Mouse (Mus musculus) limb, embryonic 10.5 days (tissue): Measurements from ENCODE around the gene Olfr1375. TPM values are rescaled to one million over a fixed set of nuclear protein-coding genes. Genes with fewer than 3 reads are reported as not detected.
A peak's percentile ranks its signal among the peaks of the same experiment; 100 is the strongest.

Source experiments
- DNase-seq: peaks from one replicate; pipeline ENCODE4 v3.0.0-alpha.2; 2017; ENCODE audit warnings: low spot score
- H3K27ac ChIP-seq: fragments of 300-500 bp; sonication (generic); 2 replicates; pipeline ENCODE4 v1.5.1; 2016; ENCODE audit warnings: mild to moderate bottlenecking
- H3K27me3 ChIP-seq: fragments of 300-500 bp; sonication (generic); 2 replicates; pipeline ENCODE4 v1.6.1; 2016; ENCODE audit warnings: low read depth, mild to moderate bottlenecking; ENCODE audit not compliant: poor library complexity, severe bottlenecking
- H3K36me3 ChIP-seq: fragments of 300-500 bp; sonication (generic); 2 replicates; pipeline ENCODE4 v1.6.1; 2016; ENCODE audit warnings: mild to moderate bottlenecking, moderate library complexity
- H3K4me1 ChIP-seq: fragments of 300-500 bp; sonication (generic); 2 replicates; pipeline ENCODE4 v1.6.1; 2016
- H3K4me3 ChIP-seq: fragments of 300-500 bp; sonication (generic); 2 replicates; pipeline ENCODE4 v1.5.1; 2016; ENCODE audit warnings: mild to moderate bottlenecking, moderate library complexity
- H3K9me3 ChIP-seq: fragments of 300-500 bp; sonication (generic); replicated peaks from 2 replicates; pipeline ENCODE4 v1.6.1; 2016; ENCODE audit warnings: mild to moderate bottlenecking
- whole genome bisulfite sequencing: fragments of 180-500 bp; shearing (Covaris S2); methylation state at CpG from one replicate; pipeline ENCODE4 v1.1.7; 2016; 5-methylcytosine and 5-hydroxymethylcytosine counted together
- polyA plus RNA-seq: library from polyadenylated mRNA; unstranded; fragments of >200 nt; fragmentation: Nextera tagmentation; extraction: Ambion mirVana; gene quantifications from 2 replicates; pipeline ENCODE4 v1.2.1, GENCODE M21; 2016

The Olfr1375 gene
- polyA plus RNA-seq, 1 experiment from 2014 or later = not detected

GRCm38 (mm10) chr11:51059151-51059571, 11.3 kb downstream of the Olfr1375 start, which contains the start of gene Zfp354a:
TSS of gene Zfp354a (plus strand) at chr11:51059257.
- peak within 1 kb of the TSS; percentile 95 for H3K27ac ChIP-seq
- no peaks in the 10 kb centered on the region for H3K9me3 ChIP-seq
- WGBS = under 1% methylated on average over 32 of the region's 32 CpGs
- no peaks in the 10 kb centered on the region for H3K27me3 ChIP-seq
- peaks cover 26% of the 10 kb centered on the region for H3K36me3 ChIP-seq
- peak; percentile 83 for DNase-seq
- H3K4me1 ChIP-seq = peaks cover 10% of the 10 kb centered on the region
- H3K4me3 ChIP-seq = peak within 1 kb of the TSS; percentile 86

- H3K27ac ChIP-seq = peak overlapping the region; percentile 95
- no peaks in the 10 kb centered on the region for H3K9me3 ChIP-seq
- peaks cover 10% of the 10 kb centered on the region for H3K4me1 ChIP-seq
- H3K4me3 ChIP-seq = peak overlapping the region; percentile 86
- 17% methylated on average over 14 of the region's 14 CpGs for WGBS
- no peaks in the 10 kb centered on the region for H3K27me3 ChIP-seq
- DNase-seq = no peak
- H3K36me3 ChIP-seq = peaks cover 27% of the 10 kb centered on the region
Observed at GRCm38 (mm10) chr11:51059640-51060039, 11.7 kb downstream of the Olfr1375 start.

- H3K36me3 ChIP-seq = peaks cover 40% of the 10 kb centered on the region
- H3K27ac ChIP-seq = no peak overlapping the region
- H3K9me3 ChIP-seq = no peaks in the 10 kb centered on the region
- no peak for DNase-seq
- WGBS = 98% methylated on average over 6 of the region's 6 CpGs
- no peaks in the 10 kb centered on the region for H3K27me3 ChIP-seq
- H3K4me1 ChIP-seq = peaks cover 10% of the 10 kb centered on the region
- no peak overlapping the region for H3K4me3 ChIP-seq
Observed at GRCm38 (mm10) chr11:51060981-51061380, 13.1 kb downstream of the Olfr1375 start.

- H3K27ac ChIP-seq = no peak overlapping the region
- no peak for DNase-seq
- no peaks in the 10 kb centered on the region for H3K9me3 ChIP-seq
- WGBS = 97% methylated on average over 7 of the region's 7 CpGs
- H3K4me3 ChIP-seq = no peak overlapping the region
- peaks cover 10% of the 10 kb centered on the region for H3K4me1 ChIP-seq
- peaks cover 63% of the 10 kb centered on the region for H3K36me3 ChIP-seq
- no peaks in the 10 kb centered on the region for H3K27me3 ChIP-seq
Observed at GRCm38 (mm10) chr11:51063276-51063675, 15.4 kb downstream of the Olfr1375 start.

- H3K36me3 ChIP-seq = peaks cover 69% of the 10 kb centered on the region
- no peaks in the 10 kb centered on the region for H3K27me3 ChIP-seq
- H3K9me3 ChIP-seq = no peaks in the 10 kb centered on the region
- 92% methylated on average over 8 of the region's 8 CpGs for WGBS
- DNase-seq = no peak
- H3K4me3 ChIP-seq = no peak overlapping the region
- H3K4me1 ChIP-seq = peaks cover 10% of the 10 kb centered on the region
- H3K27ac ChIP-seq = no peak overlapping the region
Observed at GRCm38 (mm10) chr11:51063841-51064240, 15.9 kb downstream of the Olfr1375 start.

- Histone ChIP-seq H3K27ac (no peak overlapping the region), H3K27me3 (no peaks in the 10 kb centered on the region), H3K4me1 (no peaks in the 10 kb centered on the region), H3K9me3 (no peaks in the 10 kb centered on the region), H3K36me3 (no peaks in the 10 kb centered on the region), H3K4me3 (no peak overlapping the region)
- no peak for DNase-seq
- 55% methylated on average over 7 of the region's 7 CpGs for WGBS
Observed at GRCm38 (mm10) chr11:51084527-51084926, 36.6 kb downstream of the Olfr1375 start.

GRCm38 (mm10) chr11:51085269-51085668, 37.4 kb downstream of the Olfr1375 start:
- Histone ChIP-seq H3K4me3 (no peak overlapping the region), H3K27ac (no peak overlapping the region), H3K4me1 (no peaks in the 10 kb centered on the region), H3K9me3 (no peaks in the 10 kb centered on the region), H3K36me3 (no peaks in the 10 kb centered on the region), H3K27me3 (no peaks in the 10 kb centered on the region)
- 73% methylated on average over 13 of the region's 13 CpGs for WGBS
- no peak for DNase-seq

Other genes with a start within 250 kb of the Olfr1375 start
- 30.5 and 39.5 TPM in 2 replicates for gene Zfp354c, start 220.4 kb upstream of the Olfr1375 start, polyA plus RNA-seq
- 0.63 TPM in 2 replicates for gene Zfp879, start 206.6 kb upstream of the Olfr1375 start, polyA plus RNA-seq
- not detected in 2 replicates for gene Grm6, start 197.4 kb upstream of the Olfr1375 start, polyA plus RNA-seq
- gene Zfp454, start 160.5 kb upstream of the Olfr1375 start, polyA plus RNA-seq = 13.2 and 14.0 TPM in 2 replicates
- 19.7 and 21.0 TPM in 2 replicates for gene Zfp2, start 131.9 kb upstream of the Olfr1375 start, polyA plus RNA-seq
- gene Zfp354b, start 116.5 kb upstream of the Olfr1375 start, polyA plus RNA-seq = 0.75 and 0.96 TPM in 2 replicates
- not detected in 2 replicates for gene 4933414I15Rik, start 104.3 kb upstream of the Olfr1375 start, polyA plus RNA-seq
- not detected in 2 replicates for gene Prop1, start 94.3 kb upstream of the Olfr1375 start, polyA plus RNA-seq
- gene Olfr1378, start 81.6 kb upstream of the Olfr1375 start, polyA plus RNA-seq = not detected in 2 replicates
- gene Olfr1377, start 66.1 kb upstream of the Olfr1375 start, polyA plus RNA-seq = not detected in 2 replicates
- gene Olfr51, start 44.5 kb upstream of the Olfr1375 start, polyA plus RNA-seq = not detected in 2 replicates
- not detected in 2 replicates for gene Olfr54, start 33.9 kb upstream of the Olfr1375 start, polyA plus RNA-seq
- 7.7 and 7.9 TPM in 2 replicates for gene Zfp354a, start 11.1 kb downstream of the Olfr1375 start, polyA plus RNA-seq
- not detected in 2 replicates for gene Gm12569, start 172.4 kb downstream of the Olfr1375 start, polyA plus RNA-seq
- 101 and 126 TPM in 2 replicates for gene Clk4, start 213.6 kb downstream of the Olfr1375 start, polyA plus RNA-seq
- 0.91 TPM in 1 of 2 replicates, not detected in the other for gene BC049762, start 214.9 kb downstream of the Olfr1375 start, polyA plus RNA-seq
- gene Col23a1, start 241.8 kb downstream of the Olfr1375 start, polyA plus RNA-seq = 17.0 and 24.1 TPM in 2 replicates